Mouse (Mus musculus) heart, postnatal 0 days (tissue): ENCODE results near the gene Gm11492.

Experiments
- CTCF ChIP-seq: IDR thresholded peaks from 2 replicates; pipeline ENCODE4 v1.5.1; 2016; ENCODE audit warnings: antibody characterized with exemption, control low read depth, low read depth
- EP300 ChIP-seq: IDR thresholded peaks from 2 replicates; pipeline ENCODE4 v1.6.1; 2016; ENCODE audit warnings: antibody characterized with exemption, low read depth

DNA sequence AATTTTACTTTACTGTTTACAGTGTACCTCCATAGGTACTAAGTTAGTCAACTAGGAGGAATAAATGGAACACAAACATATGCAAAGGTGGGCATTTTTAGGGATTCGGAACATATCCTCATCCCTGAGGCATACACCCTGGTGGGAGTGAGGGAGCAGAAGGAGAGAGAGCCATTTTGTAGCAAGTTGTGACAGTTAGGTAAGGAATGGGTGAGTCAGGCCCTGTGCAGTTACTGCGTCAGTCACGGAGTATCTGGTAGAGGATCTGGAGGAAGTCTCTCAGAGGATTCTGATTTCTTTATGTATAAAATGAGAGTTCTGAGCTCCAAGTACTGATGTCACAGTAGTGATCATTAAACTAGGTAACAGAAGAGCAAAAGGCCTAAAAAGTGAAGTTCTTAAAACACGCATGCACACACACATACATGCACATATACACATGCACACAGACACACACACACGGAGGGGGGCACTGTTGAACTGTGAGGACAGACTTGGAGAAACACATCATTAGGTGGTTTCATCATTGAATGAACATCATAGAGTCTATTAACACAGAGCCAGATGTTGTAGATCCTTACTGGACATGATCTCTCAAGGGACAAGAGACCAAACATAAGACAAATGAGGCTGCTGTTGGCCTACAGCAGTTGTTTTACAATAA is 20.9 kb downstream of the Gm11492 start:
- no peak for TF ChIP-seq CTCF
- no peak for TF ChIP-seq EP300
